Mouse (Mus musculus) erythroblast, embryonic 14.5 days (primary cell): Measurements from ENCODE around the gene Il23r. TPM values are rescaled to one million over a fixed set of nuclear protein-coding genes. Genes with fewer than 3 reads are reported as not detected.

Experiments used
- H3K27me3 ChIP-seq: 2 replicates; pipeline ENCODE4 v1.6.1; 2012; ENCODE audit warnings: inconsistent platforms; ENCODE audit not compliant: control insufficient read depth
- H3K36me3 ChIP-seq: 2 replicates; pipeline ENCODE4 v1.6.1; 2012; ENCODE audit warnings: mild to moderate bottlenecking, inconsistent platforms; ENCODE audit not compliant: control insufficient read depth
- H3K4me1 ChIP-seq: 2 replicates; pipeline ENCODE4 v1.6.1; 2012; ENCODE audit warnings: inconsistent platforms; ENCODE audit not compliant: control insufficient read depth
- H3K4me3 ChIP-seq: replicated peaks from 2 replicates; pipeline ENCODE3; 2012; ENCODE audit warnings: moderate library complexity, mild to moderate bottlenecking, inconsistent platforms
- H3K9me3 ChIP-seq: 2 replicates; pipeline ENCODE4 v1.6.1; 2012; ENCODE audit warnings: low read length, inconsistent platforms, mixed read lengths; ENCODE audit not compliant: control insufficient read depth
- GATA1 ChIP-seq: IDR thresholded peaks from 2 replicates; pipeline ENCODE4 v1.6.1; 2012; ENCODE audit warnings: low read length, inconsistent platforms, mixed read lengths
- TAL1 ChIP-seq: IDR thresholded peaks from 3 replicates; pipeline ENCODE4 v1.6.1; 2012; ENCODE audit warnings: low read length, inconsistent platforms, mixed read lengths
- polyA plus RNA-seq: library from polyadenylated mRNA; stranded (reverse); fragments of >175 nt; gene quantifications from 2 replicates; pipeline ENCODE4 v1.2.3, GENCODE M21; 2012

Il23r gene
- polyA plus RNA-seq, 1 experiment, result not detected

GRCm38 (mm10) chr6:67436295-67436694 lies 55.4 kb downstream of the Il23r start:
- Histone ChIP-seq H3K4me1 (no peaks in the 10 kb centered on the region), H3K9me3 (no peaks in the 10 kb centered on the region), H3K27me3 (no peaks in the 10 kb centered on the region), H3K36me3 (no peaks in the 10 kb centered on the region), H3K4me3 (no peak overlapping the region)
- TF ChIP-seq TAL1, result no peak
- TF ChIP-seq GATA1, result no peak

DNA sequence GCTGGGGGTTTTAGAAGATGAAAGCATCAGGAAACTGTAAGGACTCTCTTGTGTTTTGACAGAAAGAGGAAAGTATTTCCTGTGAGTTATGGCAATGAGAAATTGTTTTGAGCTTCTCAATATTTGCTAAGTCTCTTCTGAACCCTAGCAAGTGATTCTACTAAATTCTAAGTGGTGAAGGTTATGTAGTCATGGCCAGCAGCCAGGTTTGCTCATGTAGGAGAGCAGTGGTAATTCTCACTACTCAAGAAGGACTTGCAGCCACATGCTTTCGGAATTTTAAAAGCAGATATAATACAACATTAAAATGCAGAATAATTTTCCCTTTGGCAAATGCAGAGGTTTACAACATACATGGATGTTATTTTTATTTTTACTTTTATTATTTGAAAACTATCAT lies 55.9 kb downstream of the Il23r start:
- Histone ChIP-seq H3K9me3 (no peaks in the 10 kb centered on the region), H3K4me3 (no peak overlapping the region), H3K27me3 (no peaks in the 10 kb centered on the region), H3K36me3 (no peaks in the 10 kb centered on the region), H3K4me1 (no peaks in the 10 kb centered on the region)
- no peak for TF ChIP-seq TAL1
- no peak for TF ChIP-seq GATA1

GRCm38 (mm10) chr6:67434755-67435452 lies 56.8 kb downstream of the Il23r start:
- TF ChIP-seq TAL1, result no peak
- TF ChIP-seq GATA1, result no peak
- Histone ChIP-seq H3K9me3 (no peaks in the 10 kb centered on the region), H3K27me3 (no peaks in the 10 kb centered on the region), H3K4me3 (no peak overlapping the region), H3K36me3 (no peaks in the 10 kb centered on the region), H3K4me1 (no peaks in the 10 kb centered on the region)

DNA sequence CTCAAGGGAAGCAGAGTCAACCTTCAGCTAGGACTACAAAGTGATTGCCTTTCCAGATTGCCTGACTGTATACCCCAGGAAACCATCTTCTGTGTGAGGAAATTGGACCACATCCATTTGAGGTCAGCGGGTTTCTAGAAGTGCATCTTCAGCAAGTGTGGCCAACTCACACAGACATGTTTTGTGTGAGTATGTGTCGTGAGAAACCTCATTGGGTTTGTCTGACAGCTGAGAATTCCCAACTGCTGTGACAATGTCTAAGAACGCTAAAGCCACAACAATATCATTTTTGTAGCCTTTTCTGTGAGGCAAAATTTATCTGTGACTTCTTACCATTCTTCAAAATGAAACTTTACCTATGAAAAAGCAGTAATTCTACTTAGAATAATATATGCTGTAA lies 59.8 kb downstream of the Il23r start:
- no peaks in the 10 kb centered on the region for H3K4me1 ChIP-seq
- H3K36me3 ChIP-seq, result no peaks in the 10 kb centered on the region
- no peak for TF ChIP-seq TAL1
- no peak for TF ChIP-seq GATA1
- H3K4me3 ChIP-seq, result no peak overlapping the region
- H3K9me3 ChIP-seq, result no peaks in the 10 kb centered on the region
- H3K27me3 ChIP-seq, result no peaks in the 10 kb centered on the region

DNA sequence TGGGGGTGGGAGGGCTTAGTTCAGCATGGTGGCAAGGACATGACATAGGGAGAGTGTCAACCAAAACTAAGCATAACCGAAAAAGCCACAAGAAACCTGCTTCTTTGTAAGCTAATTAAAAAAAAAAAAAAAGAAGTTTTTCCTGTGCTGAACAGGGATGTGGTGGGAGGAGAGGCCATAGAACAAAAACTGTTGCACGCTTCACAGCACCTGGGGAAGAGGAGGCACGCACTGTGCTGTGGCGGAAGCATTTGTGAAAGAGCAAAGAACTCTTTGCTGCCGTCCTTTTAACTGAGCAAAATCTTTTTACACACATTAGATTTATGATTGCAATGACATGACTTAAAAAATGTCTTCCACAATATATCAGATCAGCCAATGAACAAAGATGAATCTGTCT lies 69.9 kb downstream of the Il23r start:
- Histone ChIP-seq H3K4me1 (no peaks in the 10 kb centered on the region), H3K27me3 (no peaks in the 10 kb centered on the region), H3K36me3 (no peaks in the 10 kb centered on the region), H3K4me3 (no peak overlapping the region), H3K9me3 (no peaks in the 10 kb centered on the region)
- TF ChIP-seq TAL1, result no peak
- no peak for TF ChIP-seq GATA1

GRCm38 (mm10) chr6:67416557-67416956 lies 75.1 kb downstream of the Il23r start:
- Histone ChIP-seq H3K27me3 (no peaks in the 10 kb centered on the region), H3K4me1 (no peaks in the 10 kb centered on the region), H3K36me3 (no peaks in the 10 kb centered on the region), H3K4me3 (no peak overlapping the region), H3K9me3 (no peaks in the 10 kb centered on the region)
- TF ChIP-seq TAL1 (no peak), GATA1 (no peak)

GRCm38 (mm10) chr6:67415276-67415675 lies 76.4 kb downstream of the Il23r start:
- no peaks in the 10 kb centered on the region for H3K4me1 ChIP-seq
- H3K36me3 ChIP-seq, result no peaks in the 10 kb centered on the region
- no peaks in the 10 kb centered on the region for H3K9me3 ChIP-seq
- TF ChIP-seq GATA1, result no peak
- H3K27me3 ChIP-seq, result no peaks in the 10 kb centered on the region
- no peak overlapping the region for H3K4me3 ChIP-seq

DNA sequence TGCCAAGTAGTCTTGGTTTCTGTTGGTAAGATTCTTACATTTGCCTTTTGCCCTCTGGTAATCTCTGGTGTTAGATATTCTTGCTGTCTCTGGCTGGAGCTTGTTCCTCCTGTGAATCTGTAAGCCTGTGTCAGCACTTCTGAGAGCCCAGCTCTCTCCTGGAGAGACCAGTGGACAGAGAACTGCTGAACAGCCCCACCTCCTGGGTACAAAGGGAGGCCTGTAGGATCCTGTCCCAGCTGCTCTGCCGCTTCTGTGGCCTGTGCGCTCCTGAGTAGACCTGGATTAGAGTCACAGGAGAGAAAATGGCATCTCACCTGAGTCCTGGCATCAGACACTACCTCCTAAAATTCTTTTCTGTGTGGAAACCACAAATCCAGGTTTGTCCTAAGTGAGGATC lies 78.3 kb downstream of the Il23r start:
- Histone ChIP-seq H3K9me3 (no peaks in the 10 kb centered on the region), H3K4me1 (no peaks in the 10 kb centered on the region), H3K27me3 (no peaks in the 10 kb centered on the region), H3K4me3 (no peak overlapping the region), H3K36me3 (no peaks in the 10 kb centered on the region)
- TF ChIP-seq GATA1, result no peak
- TF ChIP-seq TAL1, result no peak

GRCm38 (mm10) chr6:67405281-67405682 lies 86.4 kb downstream of the Il23r start:
- Histone ChIP-seq H3K27me3 (no peaks in the 10 kb centered on the region), H3K4me3 (no peak overlapping the region), H3K36me3 (no peaks in the 10 kb centered on the region), H3K9me3 (no peaks in the 10 kb centered on the region), H3K4me1 (no peaks in the 10 kb centered on the region)
- TF ChIP-seq GATA1, result no peak
- no peak for TF ChIP-seq TAL1

- H3K36me3 ChIP-seq, result no peaks in the 10 kb centered on the region
- H3K4me1 ChIP-seq, result no peaks in the 10 kb centered on the region
- H3K9me3 ChIP-seq, result no peaks in the 10 kb centered on the region
- no peaks in the 10 kb centered on the region for H3K27me3 ChIP-seq
- no peak overlapping the region for H3K4me3 ChIP-seq
- TF ChIP-seq TAL1, result no peak
- TF ChIP-seq GATA1, result no peak
Measured at GRCm38 (mm10) chr6:67399551-67399950, 92.1 kb downstream of the Il23r start.
